Mouse (Mus musculus) hindbrain, embryonic 15.5 days (tissue): ENCODE results near the gene Fam189a1. TPM values are rescaled to one million over a fixed set of nuclear protein-coding genes. Genes with fewer than 3 reads are reported as not detected.

Experiments
- ATAC-seq: fragments of 200-750 bp; cut with Nextera tagmentation; 2 replicates; pipeline ENCODE4 v1.8.0; 2017; ENCODE audit warnings: low read depth, moderate number of reproducible peaks, moderate TSS enrichment; ENCODE audit not compliant: low FRiP score
- H3K27ac ChIP-seq: fragments of 300-500 bp; sonication (generic); replicated peaks from 2 replicates; pipeline ENCODE4 v1.5.1; 2015; ENCODE audit warnings: mild to moderate bottlenecking, inconsistent platforms
- H3K27me3 ChIP-seq: fragments of 300-500 bp; sonication (generic); 2 replicates; pipeline ENCODE4 v1.6.1; 2015; ENCODE audit warnings: control low read depth, inconsistent platforms
- H3K36me3 ChIP-seq: fragments of 300-500 bp; sonication (generic); 2 replicates; pipeline ENCODE4 v1.6.1; 2015; ENCODE audit warnings: control low read depth, inconsistent platforms
- H3K4me1 ChIP-seq: fragments of 300-500 bp; sonication (generic); replicated peaks from 2 replicates; pipeline ENCODE4 v1.6.1; 2015; ENCODE audit warnings: control low read depth, inconsistent platforms
- H3K4me2 ChIP-seq: fragments of 300-500 bp; sonication (generic); 2 replicates; pipeline ENCODE4 v1.6.1; 2015; ENCODE audit warnings: moderate library complexity, mild to moderate bottlenecking, inconsistent platforms
- H3K4me3 ChIP-seq: fragments of 300-500 bp; sonication (generic); 2 replicates; pipeline ENCODE4 v1.5.1; 2015; ENCODE audit warnings: mild to moderate bottlenecking, inconsistent platforms
- H3K9ac ChIP-seq: fragments of 300-500 bp; sonication (generic); 2 replicates; pipeline ENCODE4 v1.6.1; 2015; ENCODE audit warnings: inconsistent platforms
- H3K9me3 ChIP-seq: fragments of 300-500 bp; sonication (generic); 2 replicates; pipeline ENCODE4 v1.6.1; 2016; ENCODE audit warnings: control low read depth, inconsistent platforms
- WGBS: fragments of 180-500 bp; shearing (Covaris S2); methylation state at CpG from one replicate; pipeline ENCODE4 v1.1.7; 2015; 5-methylcytosine and 5-hydroxymethylcytosine counted together
- polyA plus RNA-seq: library from polyadenylated mRNA; unstranded; fragments of >200 nt; fragmentation: Nextera tagmentation; extraction: Ambion mirVana; gene quantifications from 2 replicates; pipeline ENCODE4 v1.2.1, GENCODE M21; 2015

Fam189a1 gene
- polyA plus RNA-seq, 1 experiment from 2014 or later, result 17.1 TPM

- 43% methylated on average over 5 of the region's 5 CpGs for WGBS
- Histone ChIP-seq H3K36me3 (no peaks in the 10 kb centered on the region), H3K4me2 (no peak overlapping the region), H3K27me3 (no peaks in the 10 kb centered on the region), H3K9me3 (no peaks in the 10 kb centered on the region), H3K4me3 (no peak overlapping the region), H3K4me1 (0 out of 2 replicates have a peak, but pooled peaks cover 14% of the 10 kb centered on the region), H3K27ac (no peak overlapping the region), H3K9ac (no peak overlapping the region)
- peak; percentile 85 for ATAC-seq
These were observed 60.7 kb downstream of the Fam189a1 start for GRCm38 (mm10) chr7:65095631-65096107.

- no peak overlapping the region for H3K4me3 ChIP-seq
- no peak for ATAC-seq
- H3K27ac ChIP-seq, result no peak overlapping the region
- H3K9ac ChIP-seq, result no peak overlapping the region
- H3K9me3 ChIP-seq, result no peaks in the 10 kb centered on the region
- no peaks in the 10 kb centered on the region for H3K27me3 ChIP-seq
- peaks cover 23% of the 10 kb centered on the region; the same call in 1 of the 2 replicates for H3K4me1 ChIP-seq
- no peaks in the 10 kb centered on the region for H3K36me3 ChIP-seq
- 83% methylated on average over 4 of the region's 4 CpGs for WGBS
- H3K4me2 ChIP-seq, result no peak overlapping the region
These were observed 63.1 kb downstream of the Fam189a1 start for GRCm38 (mm10) chr7:65093314-65093713.

GRCm38 (mm10) chr7:65091486-65091885 is 64.9 kb downstream of the Fam189a1 start:
- no peaks in the 10 kb centered on the region for H3K36me3 ChIP-seq

GRCm38 (mm10) chr7:65085972-65086371 is 70.4 kb downstream of the Fam189a1 start:
- ATAC-seq, result no peak

More at GRCm38 (mm10) chr7:65091486-65091885, 64.9 kb downstream of the Fam189a1 start:
- no peak overlapping the region for H3K4me3 ChIP-seq
- H3K27me3 ChIP-seq, result no peaks in the 10 kb centered on the region
- H3K4me2 ChIP-seq, result no peak overlapping the region
- WGBS, result 83% methylated on average over 4 of the region's 4 CpGs
- H3K4me1 ChIP-seq, result peaks cover 23% of the 10 kb centered on the region; the same call in 1 of the 2 replicates
- H3K9me3 ChIP-seq, result no peaks in the 10 kb centered on the region
- no peak overlapping the region for H3K9ac ChIP-seq
- no peak for ATAC-seq
- H3K27ac ChIP-seq, result no peak overlapping the region

GRCm38 (mm10) chr7:65082778-65083091 is 73.6 kb downstream of the Fam189a1 start:
- peaks cover 10% of the 10 kb centered on the region; the same call in 1 of the 2 replicates for H3K4me1 ChIP-seq
- no peak overlapping the region for H3K27ac ChIP-seq
- no peak overlapping the region for H3K4me2 ChIP-seq
- no peaks in the 10 kb centered on the region for H3K9me3 ChIP-seq
- H3K27me3 ChIP-seq, result no peaks in the 10 kb centered on the region
- 0 out of 2 replicates have a peak, but pooled peaks have one; percentile 23 for ATAC-seq
- H3K4me3 ChIP-seq, result no peak overlapping the region
- H3K36me3 ChIP-seq, result no peaks in the 10 kb centered on the region
- H3K9ac ChIP-seq, result no peak overlapping the region
- 26% methylated on average over 3 of the region's 3 CpGs for WGBS

More at GRCm38 (mm10) chr7:65085972-65086371, 70.4 kb downstream of the Fam189a1 start:
- H3K27me3 ChIP-seq, result no peaks in the 10 kb centered on the region
- WGBS, result 74% methylated on average over 6 of the region's 6 CpGs
- no peak overlapping the region for H3K4me2 ChIP-seq
- H3K27ac ChIP-seq, result no peak overlapping the region
- H3K4me1 ChIP-seq, result peaks cover 20% of the 10 kb centered on the region
- H3K4me3 ChIP-seq, result no peak overlapping the region
- no peak overlapping the region for H3K9ac ChIP-seq
- H3K9me3 ChIP-seq, result no peaks in the 10 kb centered on the region
- no peaks in the 10 kb centered on the region for H3K36me3 ChIP-seq

- H3K4me1 ChIP-seq, result peaks cover 10% of the 10 kb centered on the region; the same call in 1 of the 2 replicates
- no peaks in the 10 kb centered on the region for H3K9me3 ChIP-seq
- ATAC-seq, result 0 out of 2 replicates have a peak, but pooled peaks have one; percentile 30
- no peak overlapping the region for H3K9ac ChIP-seq
- no peak overlapping the region for H3K4me3 ChIP-seq
- H3K36me3 ChIP-seq, result no peaks in the 10 kb centered on the region
- no peak overlapping the region for H3K27ac ChIP-seq
- H3K4me2 ChIP-seq, result no peak overlapping the region
- 31% methylated on average over 6 of the region's 6 CpGs for WGBS
- no peaks in the 10 kb centered on the region for H3K27me3 ChIP-seq
These were observed 74.2 kb downstream of the Fam189a1 start for GRCm38 (mm10) chr7:65081979-65082777.

GRCm38 (mm10) chr7:65076134-65076533 is 80.2 kb downstream of the Fam189a1 start:
- Histone ChIP-seq H3K9ac (no peak overlapping the region), H3K27me3 (no peaks in the 10 kb centered on the region), H3K36me3 (no peaks in the 10 kb centered on the region), H3K4me3 (no peak overlapping the region), H3K9me3 (no peaks in the 10 kb centered on the region), H3K4me1 (0 out of 2 replicates have a peak, but pooled peaks cover 3% of the 10 kb centered on the region), H3K27ac (no peak overlapping the region), H3K4me2 (no peak overlapping the region)
- WGBS, result 80% methylated on average over 4 of the region's 4 CpGs
- no peak for ATAC-seq

GRCm38 (mm10) chr7:65074194-65074593 is 82.2 kb downstream of the Fam189a1 start:
- ATAC-seq, result no peak
- Histone ChIP-seq H3K27ac (no peak overlapping the region), H3K4me1 (0 out of 2 replicates have a peak, but pooled peaks cover 3% of the 10 kb centered on the region), H3K4me2 (no peak overlapping the region), H3K9me3 (no peaks in the 10 kb centered on the region), H3K27me3 (no peaks in the 10 kb centered on the region), H3K4me3 (no peak overlapping the region), H3K9ac (no peak overlapping the region), H3K36me3 (no peaks in the 10 kb centered on the region)
- 41% methylated on average over 9 of the region's 9 CpGs for WGBS

- no peak overlapping the region for H3K4me2 ChIP-seq
- 0 out of 2 replicates have a peak, but pooled peaks cover 3% of the 10 kb centered on the region for H3K4me1 ChIP-seq
- peak; percentile 20; the same call in 1 of the 2 replicates for ATAC-seq
- H3K4me3 ChIP-seq, result no peak overlapping the region
- no peaks in the 10 kb centered on the region for H3K27me3 ChIP-seq
- no peaks in the 10 kb centered on the region for H3K36me3 ChIP-seq
- no peak overlapping the region for H3K27ac ChIP-seq
- H3K9me3 ChIP-seq, result no peaks in the 10 kb centered on the region
- WGBS, result 31% methylated on average over 6 of the region's 6 CpGs
- H3K9ac ChIP-seq, result no peak overlapping the region
These were observed 82.8 kb downstream of the Fam189a1 start for GRCm38 (mm10) chr7:65073555-65073954.

- H3K4me3 ChIP-seq, result no peak overlapping the region
- H3K9ac ChIP-seq, result no peak overlapping the region
- no peaks in the 10 kb centered on the region for H3K36me3 ChIP-seq
- 76% methylated on average over 7 of the region's 7 CpGs for WGBS
- ATAC-seq, result no peak
- H3K27ac ChIP-seq, result no peak overlapping the region
- no peak overlapping the region for H3K4me2 ChIP-seq
- H3K4me1 ChIP-seq, result 0 out of 2 replicates have a peak, but pooled peaks cover 14% of the 10 kb centered on the region
- H3K27me3 ChIP-seq, result no peaks in the 10 kb centered on the region
- H3K9me3 ChIP-seq, result no peaks in the 10 kb centered on the region
These were observed 90.2 kb downstream of the Fam189a1 start for GRCm38 (mm10) chr7:65066211-65066610.

GRCm38 (mm10) chr7:65065457-65065856 is 90.9 kb downstream of the Fam189a1 start:
- Histone ChIP-seq H3K9me3 (no peaks in the 10 kb centered on the region), H3K27ac (peak overlapping the region; percentile 14; the same call in 1 of the 2 replicates), H3K4me2 (no peak overlapping the region), H3K4me3 (no peak overlapping the region), H3K4me1 (0 out of 2 replicates have a peak, but pooled peaks cover 14% of the 10 kb centered on the region), H3K27me3 (no peaks in the 10 kb centered on the region), H3K9ac (no peak overlapping the region), H3K36me3 (no peaks in the 10 kb centered on the region)
- 74% methylated on average over 7 of the region's 7 CpGs for WGBS
- ATAC-seq, result no peak

GRCm38 (mm10) chr7:65064638-65065037 is 91.7 kb downstream of the Fam189a1 start:
- Histone ChIP-seq H3K27me3 (no peaks in the 10 kb centered on the region), H3K4me1 (peaks cover 18% of the 10 kb centered on the region; the same call in 1 of the 2 replicates), H3K36me3 (no peaks in the 10 kb centered on the region), H3K9ac (no peak overlapping the region), H3K27ac (no peak overlapping the region), H3K4me3 (no peak overlapping the region), H3K9me3 (no peaks in the 10 kb centered on the region), H3K4me2 (no peak overlapping the region)
- no peak for ATAC-seq
- WGBS, result 22% methylated on average over 5 of the region's 5 CpGs
